Mouse (Mus musculus) urinary bladder, postnatal 10 days (tissue): Measurements from ENCODE around the gene Nav2.

Experiments used
- DNase-seq: peaks from one replicate; pipeline ENCODE4 v3.0.0; 2022; ENCODE audit warnings: low spot score

The Nav2 gene

DNA sequence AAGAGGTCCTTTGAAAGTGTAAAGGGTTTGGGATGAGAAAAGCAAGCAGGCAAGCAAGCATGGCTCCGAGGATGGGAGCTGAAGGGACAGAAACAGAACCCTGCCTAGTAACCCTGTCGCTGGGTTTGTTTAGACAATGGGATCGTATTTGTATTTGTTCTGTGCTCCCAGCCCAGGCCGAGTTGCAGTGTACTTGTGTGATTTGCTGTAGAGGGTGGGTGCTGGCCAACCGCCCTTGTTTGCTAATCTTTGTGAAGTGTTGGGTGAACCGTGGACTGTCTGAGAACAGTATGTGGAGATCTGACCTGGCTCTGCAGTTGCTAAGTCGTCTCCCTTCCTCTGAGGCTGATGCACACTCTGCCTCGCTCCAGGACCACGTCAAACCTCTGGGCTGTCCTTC is 253.6 kb downstream of the Nav2 start:
- DNase-seq: no peak

DNA sequence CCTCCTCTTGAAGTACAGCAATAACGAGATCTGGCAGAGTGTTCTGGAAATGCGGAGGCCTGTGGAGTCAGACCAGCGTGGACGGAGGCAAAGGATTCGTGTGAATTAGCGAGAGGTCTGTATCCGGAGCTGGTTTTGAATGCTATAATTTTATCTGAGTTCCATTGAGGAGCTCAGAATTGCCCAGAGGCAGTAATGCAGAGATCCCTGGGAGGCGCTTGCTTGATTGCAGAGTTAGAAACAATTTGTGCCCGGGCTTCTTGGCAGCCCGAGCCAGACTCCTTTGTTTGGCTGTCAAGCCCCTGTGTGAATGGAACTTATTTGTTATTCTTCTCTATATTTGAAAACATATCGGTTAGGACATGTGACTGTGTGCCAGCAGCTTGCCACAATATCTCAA is 255.3 kb downstream of the Nav2 start:
- DNase-seq: no peak

DNA sequence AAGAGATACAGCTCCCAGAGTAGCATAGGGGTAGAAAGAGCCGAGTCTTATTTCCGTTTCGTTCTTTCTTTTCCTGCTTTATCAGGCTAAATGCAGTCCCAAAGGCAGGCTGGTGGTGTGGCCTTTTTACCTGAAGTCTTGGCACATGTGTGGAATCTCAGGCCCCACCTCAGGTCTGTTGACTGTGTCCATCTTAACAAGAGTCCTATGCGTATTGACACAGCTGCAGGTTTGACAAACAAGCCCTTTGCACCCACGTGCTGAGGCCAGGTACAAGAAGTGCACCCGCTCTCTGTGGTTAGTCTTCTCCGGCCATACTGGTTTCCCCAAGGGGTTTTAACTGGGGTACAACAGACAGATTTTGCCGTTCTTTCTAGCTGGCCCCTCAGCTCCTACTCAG is 256.4 kb downstream of the Nav2 start:
- no peak for DNase-seq

DNA sequence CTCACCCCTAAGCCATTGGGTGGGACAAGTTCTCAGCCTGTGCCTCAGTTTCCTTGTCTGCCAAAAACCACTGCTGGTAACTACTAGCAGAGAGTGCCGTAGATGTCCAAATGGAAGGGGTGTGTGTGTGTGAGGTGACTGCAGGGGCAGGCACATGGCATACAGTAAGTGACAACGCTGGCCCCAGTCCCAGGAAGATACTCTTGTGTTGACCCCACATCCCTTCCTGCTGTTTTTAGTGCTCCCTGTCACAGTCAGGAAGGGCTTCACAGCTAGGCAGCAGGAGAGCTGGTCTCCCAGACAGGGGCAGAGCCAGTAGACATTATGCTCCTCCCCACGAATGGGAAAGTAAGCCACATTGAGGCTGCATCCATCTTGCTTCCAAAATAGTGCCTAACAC is 264.4 kb downstream of the Nav2 start:
- no peak for DNase-seq

DNA sequence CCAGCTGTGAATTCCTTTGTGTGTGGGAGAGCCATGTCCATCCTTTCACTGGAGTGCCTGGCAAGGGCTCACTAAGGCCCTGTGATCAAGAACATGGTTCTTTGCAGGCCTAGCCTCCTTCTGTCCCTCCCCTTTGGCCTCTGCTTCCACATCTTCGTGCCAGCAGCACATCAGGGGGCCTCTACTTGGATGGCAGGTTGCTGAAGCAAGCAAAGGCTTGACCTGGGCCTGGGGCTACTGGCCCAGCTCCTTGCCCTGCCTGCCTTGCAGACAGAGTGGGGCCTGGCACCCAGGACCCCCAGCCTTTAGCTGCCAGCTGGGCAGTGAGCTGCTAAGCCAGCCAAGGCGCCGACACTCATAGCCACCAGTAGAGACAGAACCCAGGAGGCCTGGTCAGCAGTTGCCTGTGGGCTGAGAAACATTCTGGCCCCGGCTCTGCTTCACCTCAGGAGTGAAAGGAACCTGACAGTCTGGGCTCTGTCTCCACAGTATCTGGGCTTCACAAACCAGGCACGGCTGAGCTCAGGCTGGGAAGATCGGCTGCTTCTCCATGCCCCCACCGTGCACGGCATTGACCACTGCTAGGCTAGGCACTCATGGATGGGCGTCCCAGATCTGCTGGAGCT is 267.4 kb downstream of the Nav2 start:
- DNase-seq: no peak

DNA sequence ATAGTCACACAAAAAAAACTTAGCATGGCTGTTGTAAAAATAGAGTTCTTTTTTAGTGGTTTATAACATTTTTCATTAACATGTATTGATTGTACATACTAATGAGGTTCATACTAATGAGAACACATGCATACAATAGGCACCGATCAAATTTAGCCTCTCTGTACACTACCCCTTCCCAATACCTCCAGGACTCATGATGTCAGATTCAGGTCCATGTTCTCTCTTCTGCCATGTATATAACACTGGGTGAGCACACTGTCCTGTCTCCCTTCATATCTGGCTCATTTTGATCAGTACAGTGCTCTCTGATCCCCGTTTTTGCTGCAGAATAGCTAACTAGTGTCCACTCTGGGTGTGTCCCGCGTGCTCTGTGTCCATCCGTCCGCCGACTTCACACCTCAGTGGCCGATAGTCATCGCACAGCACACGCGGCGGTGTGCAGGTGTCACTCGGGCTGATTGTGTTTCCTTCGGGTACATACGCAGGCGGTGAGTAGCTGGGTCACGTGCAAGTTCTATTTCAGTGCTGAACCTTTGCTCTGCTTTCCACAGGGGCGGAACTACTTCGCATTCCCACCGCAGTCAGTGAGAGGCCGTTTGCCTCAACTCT is 268.2 kb downstream of the Nav2 start:
- no peak for DNase-seq

DNA sequence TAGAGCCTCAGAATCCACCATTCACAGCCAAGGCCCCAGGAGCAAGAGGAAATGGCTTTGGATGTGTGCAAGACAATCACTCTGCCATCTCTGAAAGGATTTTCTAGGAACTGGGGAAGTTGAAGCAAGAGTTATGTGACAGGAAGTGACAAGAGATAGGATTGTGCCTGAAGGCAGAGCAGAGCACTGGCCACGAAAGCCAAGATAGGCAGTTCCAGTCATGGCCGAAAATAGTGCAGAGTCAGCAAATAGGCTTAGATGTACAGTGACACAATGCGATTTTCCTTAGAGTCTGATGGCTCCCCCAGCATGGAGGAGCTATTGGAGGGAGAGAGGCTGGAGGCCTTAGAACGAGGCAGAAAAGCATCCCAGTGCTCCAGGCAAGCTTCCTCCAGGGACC is 269.7 kb downstream of the Nav2 start:
- DNase-seq: no peak

DNA sequence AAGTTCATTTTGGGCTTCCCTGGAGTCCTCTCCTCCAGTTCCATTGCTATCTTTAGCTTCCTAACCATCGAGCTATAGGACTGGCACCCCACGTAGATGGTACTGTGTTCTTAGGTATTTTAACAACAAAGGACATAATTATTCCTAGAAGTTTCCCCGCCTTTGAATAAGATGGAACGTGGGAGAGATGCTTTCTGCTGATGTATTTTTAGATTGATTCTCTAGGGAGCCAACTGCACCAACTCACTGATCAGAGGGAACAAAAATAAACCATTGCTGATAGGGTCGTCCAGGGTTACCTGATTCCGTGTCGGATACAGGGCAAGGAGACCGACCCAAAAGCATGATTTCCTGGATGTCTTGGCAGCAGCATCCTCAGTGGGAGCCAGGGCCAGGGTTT is 272.5 kb downstream of the Nav2 start:
- DNase-seq: no peak

DNA sequence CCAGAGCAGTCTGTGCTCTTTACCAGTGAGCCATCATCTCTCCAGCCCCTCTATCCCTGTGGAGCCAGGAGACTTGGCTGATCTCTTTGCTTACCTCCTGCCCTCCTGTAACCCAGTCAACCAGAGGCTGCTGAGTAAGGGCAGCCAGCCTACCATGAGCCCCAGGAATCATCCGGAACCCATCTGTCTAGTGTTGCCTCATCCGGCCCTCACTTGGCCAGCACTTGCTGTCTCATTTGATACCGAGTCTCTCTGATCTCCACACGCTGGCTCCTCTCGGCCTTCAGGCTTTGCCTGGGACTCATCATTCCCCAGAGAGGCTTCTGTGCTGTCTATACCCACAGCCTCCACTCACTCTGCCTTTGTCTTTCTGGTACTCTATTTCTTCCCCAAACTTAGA is 273.9 kb downstream of the Nav2 start:
- no peak for DNase-seq

DNA sequence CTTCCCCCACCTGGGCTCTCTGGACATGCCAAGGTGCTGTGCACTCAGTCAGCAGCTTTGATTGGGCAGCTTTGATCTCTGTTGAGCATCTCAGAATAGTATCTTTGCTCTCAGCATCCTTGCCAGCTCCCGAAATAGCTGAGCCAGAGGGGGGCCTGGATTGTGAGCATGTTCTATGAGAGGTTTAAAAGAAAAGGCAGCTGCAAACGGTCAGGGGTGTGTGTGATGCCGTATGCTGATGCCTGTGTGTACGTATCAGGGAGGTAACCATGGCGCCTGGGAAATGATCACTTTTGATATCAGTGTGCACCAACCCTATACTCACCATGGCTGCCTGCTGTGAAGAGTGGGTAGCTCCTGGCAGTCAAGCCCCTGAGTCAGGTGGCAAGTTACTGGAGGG is 275.2 kb downstream of the Nav2 start:
- DNase-seq: no peak

DNA sequence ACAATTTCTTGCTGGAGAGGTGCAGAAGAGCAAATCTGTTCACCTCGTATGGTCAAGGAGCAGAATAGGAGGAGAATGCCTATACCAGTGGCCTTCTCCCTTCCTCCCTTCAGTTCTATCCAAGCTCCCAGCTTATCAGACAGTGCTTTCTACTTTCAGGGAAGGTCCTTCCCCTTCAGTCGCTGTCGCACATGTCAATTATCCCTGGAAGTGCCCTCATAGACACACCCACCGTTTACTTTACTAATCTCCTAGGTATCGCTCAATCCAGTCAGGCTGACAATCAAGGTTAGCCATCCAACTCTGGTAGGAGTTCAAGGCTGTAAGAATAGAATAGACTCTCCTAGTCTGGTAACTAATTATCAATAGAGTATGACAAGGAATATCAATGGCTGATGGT is 277.5 kb downstream of the Nav2 start:
- DNase-seq: no peak

DNA sequence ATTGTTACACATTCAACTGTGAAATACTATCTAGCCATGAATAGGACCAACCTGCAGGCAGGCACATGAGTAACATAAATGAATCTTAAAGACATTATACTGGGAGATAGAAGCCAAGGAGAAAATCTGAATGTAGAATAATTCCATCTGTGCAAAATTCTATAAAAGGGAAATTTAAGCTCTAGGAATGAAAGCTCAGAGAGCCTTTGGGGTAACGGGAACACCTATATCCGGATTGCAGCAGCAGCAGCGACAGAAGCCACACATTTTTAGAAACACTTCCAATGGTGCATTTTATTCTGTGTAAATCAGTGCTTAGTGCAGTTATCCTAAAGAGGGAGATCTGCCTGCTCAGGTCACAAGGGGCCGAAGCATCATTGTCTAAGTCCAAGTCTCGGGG is 280.8 kb downstream of the Nav2 start:
- no peak for DNase-seq

DNA sequence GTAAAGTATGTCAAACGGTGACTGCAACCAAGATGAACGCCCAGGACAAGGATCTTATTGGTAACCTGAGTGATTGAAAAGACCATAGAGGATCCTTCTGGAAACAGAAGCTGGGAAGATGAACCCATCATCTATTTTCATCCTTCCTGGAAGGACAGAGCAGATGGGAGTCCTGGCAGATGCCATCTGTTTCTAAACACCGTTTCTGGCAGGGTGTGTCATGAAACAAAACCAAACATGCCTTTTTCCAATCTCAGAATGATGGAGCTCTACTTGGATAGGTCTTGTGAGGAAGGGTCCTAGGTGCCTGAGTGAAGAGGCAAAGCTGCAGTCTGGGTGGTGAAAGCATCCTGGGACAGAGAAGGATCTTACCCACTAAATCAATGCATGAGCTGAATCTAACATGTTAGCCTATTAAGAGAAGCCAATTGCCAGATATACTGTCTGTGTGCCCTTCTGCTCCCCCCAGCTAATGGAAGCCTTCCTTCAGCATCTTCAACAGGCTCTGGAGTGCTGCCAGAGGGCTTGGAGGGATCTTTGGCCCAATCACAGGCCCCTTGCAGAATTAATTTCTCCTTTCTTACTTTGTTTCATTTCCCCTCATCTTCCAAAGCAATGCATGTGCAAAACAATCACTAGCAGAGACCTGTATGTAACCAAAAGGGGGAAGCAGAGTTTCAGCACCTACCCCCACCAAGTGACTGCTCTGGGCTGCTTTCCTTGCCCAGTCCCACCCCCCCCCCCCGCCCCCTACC is 281.9 kb downstream of the Nav2 start:
- DNase-seq: no peak

DNA sequence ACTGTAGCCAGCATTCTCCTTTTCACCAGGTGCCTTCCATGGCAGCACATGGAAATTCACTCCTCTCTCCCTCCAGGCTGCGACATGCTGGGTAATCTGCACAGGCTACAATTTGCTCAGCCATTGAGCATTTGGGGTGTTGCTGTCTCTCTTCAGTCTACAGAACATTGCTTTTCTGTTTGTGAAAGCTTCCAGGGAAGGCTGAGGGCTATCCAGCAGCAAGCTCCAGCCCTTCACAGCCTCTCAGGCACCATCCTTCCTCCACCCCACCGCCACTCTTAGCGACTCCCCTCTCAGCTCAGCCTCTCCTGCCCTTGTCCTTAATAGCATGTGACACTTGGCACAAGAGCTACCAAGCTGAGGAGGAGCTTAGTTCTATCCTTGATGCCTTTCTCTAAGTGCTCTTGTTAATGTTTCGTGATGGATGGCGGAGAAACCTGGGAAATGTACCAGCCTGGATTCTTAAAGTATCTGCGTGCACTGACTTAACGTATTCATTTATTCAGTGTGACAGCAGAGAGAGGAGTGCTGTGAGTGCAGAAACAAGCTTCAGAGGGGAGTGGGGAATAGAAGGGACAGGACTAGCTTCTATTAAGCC is 282.7 kb downstream of the Nav2 start:
- no peak for DNase-seq

DNA sequence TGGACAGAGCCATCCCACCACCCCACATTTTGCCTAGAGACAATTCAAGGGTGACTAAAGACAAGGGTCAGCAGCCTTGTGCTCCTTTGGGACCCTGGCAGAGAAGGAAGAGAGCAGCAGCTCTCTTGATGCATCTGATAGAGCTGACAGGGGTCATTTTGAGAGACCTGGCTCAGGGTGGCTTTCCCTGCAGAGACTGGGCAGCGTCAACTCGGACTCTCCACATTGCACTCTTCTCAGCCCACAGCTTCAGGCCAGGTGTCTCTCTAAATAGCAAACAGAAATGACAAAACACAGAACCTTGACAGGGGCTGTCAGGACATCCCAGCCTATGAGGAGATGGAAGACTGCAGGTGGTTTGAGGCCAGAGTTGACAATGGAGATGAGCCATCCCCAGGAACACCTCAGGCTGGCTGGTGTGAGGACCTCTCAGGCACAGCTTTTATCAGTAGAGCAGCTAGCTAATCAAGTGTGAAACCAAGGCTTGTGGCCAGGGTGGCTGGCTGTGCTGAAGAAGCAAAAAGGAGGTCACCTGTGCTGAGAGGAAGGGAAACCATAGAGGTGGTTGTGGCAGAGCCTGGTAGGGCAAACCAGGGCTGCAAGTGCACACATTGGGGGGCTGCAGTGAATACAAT is 283.7 kb downstream of the Nav2 start:
- no peak for DNase-seq

DNA sequence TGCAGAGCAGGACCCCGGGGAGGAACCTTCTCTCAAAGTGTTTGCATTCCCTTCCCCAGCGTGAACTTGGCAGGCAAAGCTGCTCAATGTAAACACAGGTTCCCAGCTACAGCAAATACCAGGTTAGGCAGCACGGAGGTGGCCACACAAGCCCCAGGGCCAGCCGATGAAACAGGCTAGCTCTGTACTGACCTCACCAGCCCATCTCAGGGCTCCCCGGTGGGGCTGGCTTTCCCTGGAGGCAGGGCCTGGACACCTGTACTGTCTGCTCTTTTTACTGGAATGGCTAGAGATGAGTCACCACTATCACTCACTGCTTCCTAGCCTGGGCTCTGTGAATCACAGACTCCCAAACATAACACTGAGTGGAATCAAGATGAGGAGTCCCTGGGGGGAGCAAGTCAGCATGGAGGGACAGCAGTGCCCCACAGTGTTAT is 287.2 kb downstream of the Nav2 start:
- no peak for DNase-seq

DNA sequence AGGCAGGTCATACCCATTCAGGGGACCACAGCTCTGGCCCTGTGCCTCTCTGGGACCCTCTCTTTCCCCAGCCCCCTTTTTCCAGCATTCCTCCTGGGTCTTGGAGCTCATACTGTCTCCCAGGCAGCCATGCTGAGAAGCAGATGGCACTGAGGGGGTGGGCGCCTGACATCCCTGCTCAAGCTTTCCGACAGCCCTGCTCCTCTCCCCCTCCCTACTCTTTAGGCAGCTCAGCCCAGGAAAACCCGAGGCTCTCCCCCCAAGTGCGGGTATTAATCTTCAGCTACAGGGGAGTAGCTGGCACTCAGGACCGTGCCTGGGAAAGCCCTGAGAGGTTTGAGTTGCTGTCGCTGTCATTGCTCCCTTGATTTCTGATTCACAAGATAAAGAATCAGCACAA is 290.9 kb downstream of the Nav2 start:
- no peak for DNase-seq

DNA sequence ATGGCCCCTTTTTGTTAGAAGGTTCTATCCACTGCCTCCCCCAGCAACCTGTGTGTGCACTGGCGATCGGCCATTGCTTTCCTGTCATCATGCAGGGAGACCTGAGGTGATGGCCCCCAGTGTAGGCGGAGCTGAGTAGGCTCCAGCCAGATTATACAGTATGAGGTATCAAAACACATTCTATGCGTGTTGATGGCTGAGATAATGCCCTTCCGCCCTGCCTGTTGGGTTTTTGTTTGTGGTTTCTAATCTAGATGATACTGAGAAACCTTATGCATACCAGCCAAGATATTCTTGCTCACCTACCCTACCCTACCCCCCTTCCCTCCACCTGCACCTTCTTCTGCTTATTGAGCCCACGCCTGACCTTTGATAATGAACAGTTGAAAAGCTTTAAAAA is 291.8 kb downstream of the Nav2 start:
- DNase-seq: no peak

DNA sequence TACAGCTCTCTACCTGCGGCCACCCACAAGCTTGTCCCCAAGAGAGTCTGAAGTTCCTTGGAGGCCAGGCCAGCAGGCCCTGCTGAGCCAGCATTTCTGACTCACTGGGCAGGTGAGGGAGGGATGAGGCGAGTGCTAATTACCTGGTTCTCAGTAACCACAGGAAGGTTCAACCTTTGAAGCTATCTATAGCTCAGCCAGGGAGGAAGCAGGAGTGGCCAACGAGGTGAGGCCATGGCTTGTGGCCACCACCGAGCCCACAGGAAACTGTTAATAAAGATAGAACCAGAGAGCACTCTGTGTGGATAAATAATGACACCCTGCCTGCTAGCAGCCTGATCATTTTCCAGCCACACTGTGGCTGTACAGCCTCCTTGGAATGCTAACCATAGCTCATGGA is 294.5 kb downstream of the Nav2 start:
- DNase-seq: no peak

DNA sequence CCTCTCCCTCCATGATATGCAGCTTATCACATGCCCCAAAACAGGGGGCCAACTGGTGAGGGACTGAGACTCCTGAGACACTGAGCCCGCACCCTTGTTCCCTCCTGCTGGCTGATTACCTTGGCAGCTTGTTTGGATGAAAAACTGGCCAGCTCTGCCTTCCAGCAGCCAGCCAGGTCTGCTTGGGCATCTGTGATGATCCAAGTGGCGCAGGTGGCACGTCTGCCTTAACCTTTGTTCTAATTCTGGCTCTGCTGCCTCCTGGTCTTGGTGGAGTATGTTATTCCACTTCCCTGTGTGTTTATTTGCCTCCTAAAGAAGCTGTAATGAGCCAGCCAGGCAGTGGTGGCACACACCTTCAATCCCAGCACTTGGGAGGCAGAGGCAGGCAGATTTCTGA is 296.3 kb downstream of the Nav2 start:
- DNase-seq: no peak

DNA sequence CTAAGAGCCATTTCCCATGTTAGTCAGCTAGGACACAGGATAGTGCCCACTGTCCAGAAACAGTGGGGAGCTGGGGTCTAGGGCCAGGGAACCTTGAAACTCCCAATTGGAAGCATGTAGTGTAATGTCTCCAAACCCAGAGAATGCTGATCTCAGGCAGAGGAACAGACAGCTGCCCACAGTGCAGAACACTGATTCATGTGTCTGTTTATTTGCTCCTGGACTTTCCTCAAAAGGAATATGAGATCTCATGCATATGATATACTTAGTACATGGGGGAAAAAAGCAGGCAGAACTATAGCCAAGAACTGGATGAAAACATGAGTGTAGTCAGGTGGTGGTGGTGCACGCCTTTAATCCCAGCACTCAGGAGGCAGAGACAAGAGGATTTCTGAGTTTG is 297.0 kb downstream of the Nav2 start:
- no peak for DNase-seq

DNA sequence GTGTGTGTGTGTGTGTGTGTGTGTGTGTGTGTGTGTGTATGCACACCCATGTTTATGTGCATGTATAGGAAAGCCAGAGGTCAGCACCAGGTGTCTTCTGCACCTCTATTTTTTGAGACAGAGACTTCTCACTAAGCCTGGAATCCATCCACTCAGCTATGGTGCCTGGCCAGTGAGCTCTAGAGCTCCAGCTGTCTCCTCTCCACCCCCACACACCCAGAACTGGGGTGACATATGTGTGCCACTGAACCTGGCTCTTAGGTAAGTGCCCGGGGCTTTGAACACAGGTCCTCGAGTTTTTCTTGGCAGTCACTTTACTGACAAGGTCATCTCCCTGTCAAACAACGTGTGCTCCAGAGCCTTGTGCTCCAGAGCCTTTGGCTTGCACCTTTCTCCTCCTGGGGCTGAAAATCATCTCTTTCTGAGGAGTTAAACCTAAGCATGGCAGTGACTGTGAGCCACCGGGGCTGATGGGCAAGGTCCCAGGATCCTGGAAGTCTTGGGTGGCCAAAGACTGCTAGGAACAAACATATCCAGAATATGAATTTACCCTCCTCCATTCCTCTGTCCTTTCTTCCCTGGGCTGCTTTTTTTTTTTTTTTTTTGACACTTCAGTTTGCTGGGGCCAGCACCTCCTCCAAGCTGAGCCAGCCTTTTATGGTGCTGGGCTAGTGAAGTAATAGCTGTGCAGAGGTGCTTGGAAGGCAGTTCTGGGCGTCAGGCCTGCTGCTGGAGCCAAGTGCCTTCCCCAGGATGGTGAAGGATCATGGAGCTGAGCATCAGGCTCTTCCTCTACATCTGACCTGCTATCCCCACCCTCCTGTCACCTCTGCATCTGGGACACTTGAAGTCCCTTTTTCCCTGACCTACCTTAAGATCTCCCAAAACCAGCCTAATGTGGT is 298.5 kb downstream of the Nav2 start:
- DNase-seq: no peak
